Mouse (Mus musculus) Patski (cell line): ENCODE measurements around the gene Hs3st3a1. TPM values are rescaled to one million over a fixed set of nuclear protein-coding genes. Genes with fewer than 3 reads are reported as not detected.

Experiments
- ATAC-seq: fragments of 100-300 bp; one replicate; pipeline ENCODE4 v1.8.0; 2021
- CTCF ChIA-PET: fragments of 350-600 bp; sonication (Branson Sonifier 250); formaldehyde crosslinking; loops from one replicate; lab custom pipeline; 2022; ENCODE audit warnings: inconsistent platforms; lab: Charles Lee
- POLR2A ChIA-PET: fragments of 350-600 bp; sonication (Branson Sonifier 250); formaldehyde crosslinking; loops from one replicate; lab custom pipeline; 2022; ENCODE audit warnings: antibody characterized with exemption, inconsistent platforms; lab: Charles Lee
- DNase-seq: peaks from one replicate; pipeline ENCODE4 v3.0.0-alpha.2; 2011; ENCODE audit warnings: low read depth, low spot score
- H3K27me3 ChIP-seq: fragments of 371-371 bp; one replicate; pipeline ENCODE4 v1.5.1; 2021
- CTCF ChIP-seq: fragments of 100-300 bp; IDR thresholded peaks from one replicate; pipeline ENCODE4 v1.5.1; 2021
- in situ Hi-C: fragments of 300-500 bp; cut with MboI; formaldehyde crosslinking; loops from 3 replicates; pipeline ENCODE4 v1.11.1; 2018; ENCODE audit warnings: low pct_unique_long_range_greater_than_20kb, mixed read lengths
- polyA plus RNA-seq: library from polyadenylated mRNA; unstranded; gene quantifications from one replicate; pipeline ENCODE4 v1.2.3, GENCODE M21; 2021

Hs3st3a1 gene
- polyA plus RNA-seq: 15.1 TPM

- POLR2A ChIA-PET: interaction anchor here (0.7 to 1.1 kb wide), 5 partner anchors 37 to 514 kb away, joined by 3 to 10 read pairs (median 4); partner anchors contain the start of genes Cox10 and Hs3st3b1
- ATAC-seq (peak; percentile 92), DNase-seq (no peak)
- H3K27me3 ChIP-seq: peaks cover 7% of the 10 kb centered on the region
- in situ Hi-C loops: loop anchor here (5.0 to 10.0 kb wide), 4 partner anchors 282 to 1030 kb away; partner anchors contain the start of gene Cox10
- CTCF ChIA-PET: interaction anchor here (1.0 kb wide), 1 partner anchor 65 kb away, joined by 3 read pairs; no protein-coding TSS in a partner anchor
- no peak for TF ChIP-seq CTCF
Measured at GRCm38 (mm10) chr11:64434611-64435545, at the start of gene Hs3st3a1. TSS of gene Hs3st3a1 (plus strand) at chr11:64435332.

GRCm38 (mm10) chr11:64386333-64386732, 48.8 kb upstream of the Hs3st3a1 start:
- ChIA-PET POLR2A (no interaction called here), CTCF (interaction anchor here (1.3 kb wide), 1 partner anchor 11 kb away, joined by 3 read pairs; no protein-coding TSS in a partner anchor)
- TF ChIP-seq CTCF: no peak
- peaks cover 7% of the 10 kb centered on the region for H3K27me3 ChIP-seq
- in situ Hi-C loops: no loop called here
- DNase-seq (no peak), ATAC-seq (no peak)

GRCm38 (mm10) chr11:64396331-64396881, 38.7 kb upstream of the Hs3st3a1 start:
- DNase-seq (no peak), ATAC-seq (no peak)
- peaks cover 6% of the 10 kb centered on the region for H3K27me3 ChIP-seq
- in situ Hi-C loops: no loop called here
- POLR2A ChIA-PET: no interaction called here
- CTCF ChIA-PET: interaction anchor here (1.2 kb wide), 1 partner anchor 10 kb away, joined by 3 read pairs; no protein-coding TSS in a partner anchor
- no peak for TF ChIP-seq CTCF

- TF ChIP-seq CTCF: no peak
- peaks cover 8% of the 10 kb centered on the region for H3K27me3 ChIP-seq
- no peak for ATAC-seq
- in situ Hi-C loops: no loop called here
- DNase-seq: no peak
- ChIA-PET POLR2A (no interaction called here), CTCF (interaction anchor here (0.7 to 1.2 kb wide), 2 partner anchors 10 to 11 kb away, joined by 3 read pairs; no protein-coding TSS in a partner anchor)
Measured at GRCm38 (mm10) chr11:64396949-64397348, 38.2 kb upstream of the Hs3st3a1 start.

GRCm38 (mm10) chr11:64397612-64398011, 37.5 kb upstream of the Hs3st3a1 start:
- ATAC-seq (no peak), DNase-seq (no peak)
- CTCF ChIA-PET: interaction anchor here (0.7 to 1.2 kb wide), 2 partner anchors 9 to 12 kb away, joined by 3 read pairs; no protein-coding TSS in a partner anchor
- in situ Hi-C loops: no loop called here
- POLR2A ChIA-PET: no interaction called here
- TF ChIP-seq CTCF: no peak
- peaks cover 8% of the 10 kb centered on the region for H3K27me3 ChIP-seq

GRCm38 (mm10) chr11:64400534-64401093, 34.5 kb upstream of the Hs3st3a1 start:
- DNase-seq (no peak), ATAC-seq (no peak)
- in situ Hi-C loops: no loop called here
- H3K27me3 ChIP-seq: peaks cover 8% of the 10 kb centered on the region
- TF ChIP-seq CTCF: no peak
- POLR2A ChIA-PET: interaction anchor here (0.7 kb wide), 1 partner anchor 656 kb away, joined by 3 read pairs; no protein-coding TSS in a partner anchor
- CTCF ChIA-PET: interaction anchor here (1.3 kb wide), 1 partner anchor 15 kb away, joined by 5 read pairs; no protein-coding TSS in a partner anchor

GRCm38 (mm10) chr11:64418969-64419368, 16.2 kb upstream of the Hs3st3a1 start:
- no peak for ATAC-seq
- no peak for DNase-seq
- POLR2A ChIA-PET: no interaction called here
- peaks cover 10% of the 10 kb centered on the region for H3K27me3 ChIP-seq
- TF ChIP-seq CTCF: no peak
- in situ Hi-C loops: no loop called here
- CTCF ChIA-PET: no interaction called here

GRCm38 (mm10) chr11:64435546-64436411, 647 bp downstream of the Hs3st3a1 start:
- ATAC-seq: peak; percentile 49
- POLR2A ChIA-PET: interaction anchor here (0.8 to 1.1 kb wide), 4 partner anchors 36 to 515 kb away, joined by 3 to 5 read pairs (median 4); partner anchors contain the start of genes Cox10 and Hs3st3b1
- H3K27me3 ChIP-seq: peaks cover 7% of the 10 kb centered on the region
- in situ Hi-C loops: loop anchor here (5.0 to 10.0 kb wide), 3 partner anchors 282 to 1031 kb away; partner anchors contain the start of gene Cox10
- no peak for DNase-seq
- TF ChIP-seq CTCF: no peak
- CTCF ChIA-PET: interaction anchor here (1.0 kb wide), 1 partner anchor 64 kb away, joined by 3 read pairs; no protein-coding TSS in a partner anchor

GRCm38 (mm10) chr11:64436412-64436727, 1.2 kb downstream of the Hs3st3a1 start, which contains the start of gene F930015N05Rik:
TSS of gene F930015N05Rik (minus strand) at chr11:64436653.
- DNase-seq (no peak), ATAC-seq (no peak)
- in situ Hi-C loops: loop anchor here (5.0 to 10.0 kb wide), 3 partner anchors 281 to 1032 kb away; partner anchors contain the start of gene Cox10
- TF ChIP-seq CTCF: no peak
- peaks cover 7% of the 10 kb centered on the region for H3K27me3 ChIP-seq
- ChIA-PET CTCF (interaction anchor here (1.0 kb wide), 1 partner anchor 63 kb away, joined by 3 read pairs; no protein-coding TSS in a partner anchor), POLR2A (interaction anchor here (1.0 to 1.2 kb wide), 2 partner anchors 35 to 37 kb away, joined by 3 to 7 read pairs; no protein-coding TSS in a partner anchor)
